8 mouse cellular contexts compared by ENCODE assay signal in the genomic region with DNA sequence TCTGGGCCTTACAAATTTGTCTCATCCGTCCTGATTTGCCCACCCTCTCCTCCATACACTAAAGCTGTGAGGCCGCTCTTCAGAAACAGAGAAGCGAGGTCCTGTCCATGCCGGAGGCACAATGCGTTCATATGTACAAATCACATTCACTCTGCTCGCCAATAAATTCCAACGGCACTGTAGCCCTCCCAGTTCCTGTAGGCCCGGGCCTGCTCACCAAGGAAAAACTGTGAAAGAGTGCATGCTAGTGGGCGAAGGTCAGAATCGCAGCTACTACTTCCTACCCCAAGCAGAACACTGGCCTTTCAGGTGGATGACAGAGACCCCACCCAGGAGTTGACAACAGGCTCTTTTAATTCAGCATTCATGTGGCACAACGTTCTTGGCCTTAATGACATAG.
DNase-seq lines count a peak whose midpoint lies in the region; ATAC-seq and TF ChIP-seq lines count a peak whose summit lies in the region.

No protein-coding gene starts in this region.

- no peak overlapping the region for H3K4me2 ChIP-seq in midbrain, postnatal 0 days (ENCODE audit: low read depth, low read length, poor library complexity, severe bottlenecking)

- no peak overlapping the region for H3K4me3 ChIP-seq in midbrain, postnatal 0 days (ENCODE audit: low read depth, low read length)

- intact Hi-C loops in left cerebral cortex, postnatal 14 days (cut with DNase I), result loop anchor here (5.0 kb wide), 1 partner anchor 456 kb away; no protein-coding TSS in a partner anchor

- H3K27ac ChIP-seq in midbrain, postnatal 0 days (ENCODE audit: low read depth, low read length), result peak overlapping the region; percentile 26; the same call in 1 of the 2 replicates

- 22% methylated on average over 11 of the region's 11 CpGs for WGBS in midbrain, postnatal 0 days

- no peaks in the 10 kb centered on the region for H3K9me3 ChIP-seq in midbrain, postnatal 0 days (ENCODE audit: low read length)

- TF ChIP-seq CTCF in midbrain, postnatal 0 days (IDR thresholded peaks at IDR 0.05), result peak; percentile 75

- DNase-seq in gastrocnemius, adult 18-20 months (ENCODE audit: low spot score), result peak; percentile 6
- DNase-seq in gastrocnemius, adult 8-10 months (ENCODE audit: low spot score in 2 of 2), result no peak
- peak; percentile 55 for DNase-seq in 3134 (ENCODE audit: extremely low read depth, insufficient read length, low spot score)
- DNase-seq in adrenal gland, postnatal 36 days, result peak; percentile 11 to 26
- DNase-seq in heart, postnatal 4 days, result peak; percentile 59
- DNase-seq in midbrain, postnatal 0 days (ENCODE audit: low spot score), result peak; percentile 75
- DNase-seq in thymus, postnatal 10 days (ENCODE audit: low spot score in 2 of 2), result no peak
- no peak for DNase-seq in left cerebral cortex, postnatal 14 days (ENCODE audit: low spot score in 2 of 2)

- no peaks in the 10 kb centered on the region for H3K27me3 ChIP-seq in midbrain, postnatal 0 days (ENCODE audit: insufficient read depth, low read length)

- H3K9ac ChIP-seq in midbrain, postnatal 0 days (replicated peaks; ENCODE audit: low read length, poor library complexity, severe bottlenecking), result no peak overlapping the region

- no peaks in the 10 kb centered on the region for H3K4me1 ChIP-seq in midbrain, postnatal 0 days (ENCODE audit: insufficient read depth, low read length)

- ATAC-seq in midbrain, postnatal 0 days (ENCODE audit: low FRiP score), result no peak; the same call in 1 of the 2 replicates

- H3K36me3 ChIP-seq in midbrain, postnatal 0 days (ENCODE audit: insufficient read depth, low read length), result no peaks in the 10 kb centered on the region

Comparison
In these comparisons a context has a peak if more than half of its experiments do, and no peak if none do; other contexts are left out.
1. DNase-seq: peak in gastrocnemius, adult 18-20 months (single experiment), 3134 (single experiment), adrenal gland, postnatal 36 days (2 of 2), heart, postnatal 4 days (single experiment) and midbrain, postnatal 0 days (single experiment); none in gastrocnemius, adult 8-10 months (0 of 2), thymus, postnatal 10 days (0 of 2) and left cerebral cortex, postnatal 14 days (0 of 2).